ENCODE assay signal across 8 mouse cellular contexts in genomic region chr9:57560861-57561710, GRCm38 (mm10). TPM values are rescaled to one million over a fixed set of nuclear protein-coding genes. Genes with fewer than 3 reads are reported as not detected.
DNase-seq lines count a peak whose midpoint lies in the region; ATAC-seq and TF ChIP-seq lines count a peak whose summit lies in the region.

Scamp2 (plus strand) TSS chr9:57560943.

- peak; percentile 52 for TF ChIP-seq CTCF in midbrain, postnatal 0 days (IDR thresholded peaks at IDR 0.05)

- no peaks in the 10 kb centered on the region for H3K27me3 ChIP-seq in embryonic facial prominence, embryonic 14.5 days (replicated peaks; ENCODE audit: control insufficient read depth, insufficient read depth, low read length)
- no peaks in the 10 kb centered on the region for H3K27me3 ChIP-seq in limb, embryonic 14.5 days (ENCODE audit: control insufficient read depth, insufficient read depth, low read length)
- H3K27me3 ChIP-seq in midbrain, postnatal 0 days (ENCODE audit: insufficient read depth, low read length): no peaks in the 10 kb centered on the region

- peak within 1 kb of the TSS; percentile 71 for H3K4me2 ChIP-seq in embryonic facial prominence, embryonic 14.5 days (ENCODE audit: low read depth, low read length)
- H3K4me2 ChIP-seq in limb, embryonic 14.5 days (replicated peaks; ENCODE audit: low read depth, low read length, severe bottlenecking): peak within 1 kb of the TSS; percentile 87
- peak within 1 kb of the TSS; percentile 84 for H3K4me2 ChIP-seq in midbrain, postnatal 0 days (ENCODE audit: low read depth, low read length, poor library complexity, severe bottlenecking)

- no peaks in the 10 kb centered on the region for H3K9me3 ChIP-seq in embryonic facial prominence, embryonic 14.5 days (ENCODE audit: control insufficient read depth, low read length)
- no peaks in the 10 kb centered on the region for H3K9me3 ChIP-seq in limb, embryonic 14.5 days (ENCODE audit: control insufficient read depth, low read length)
- H3K9me3 ChIP-seq in midbrain, postnatal 0 days (ENCODE audit: low read length): no peaks in the 10 kb centered on the region

- peak within 1 kb of the TSS; percentile 63 for H3K4me3 ChIP-seq in embryonic facial prominence, embryonic 14.5 days (ENCODE audit: low read depth, low read length)
- peak within 1 kb of the TSS; percentile 69 for H3K4me3 ChIP-seq in limb, embryonic 14.5 days (replicated peaks; ENCODE audit: low read length)
- peak within 1 kb of the TSS; percentile 45 for H3K4me3 ChIP-seq in midbrain, postnatal 0 days (ENCODE audit: low read depth, low read length)

- H3K36me3 ChIP-seq in embryonic facial prominence, embryonic 14.5 days (ENCODE audit: control insufficient read depth, insufficient read depth, low read length): no peaks in the 10 kb centered on the region
- H3K36me3 ChIP-seq in limb, embryonic 14.5 days (ENCODE audit: control insufficient read depth, insufficient read depth, low read length): no peaks in the 10 kb centered on the region
- H3K36me3 ChIP-seq in midbrain, postnatal 0 days (ENCODE audit: insufficient read depth, low read length): no peaks in the 10 kb centered on the region

- peak; percentile 52; the same call in 1 of the 2 replicates for TF ChIP-seq POLR2A in limb, embryonic 14.5 days (IDR thresholded peaks at IDR 0.05; ENCODE audit: borderline replicate concordance, extremely low read depth, insufficient read depth, insufficient read length)

- peak; percentile 99 for ATAC-seq in embryonic facial prominence, embryonic 14.5 days (ENCODE audit: low read depth)
- peak; percentile 99 for ATAC-seq in limb, embryonic 14.5 days (ENCODE audit: low FRiP score, low read depth)
- peak; percentile 99 for ATAC-seq in midbrain, postnatal 0 days (ENCODE audit: low FRiP score)

- 2% methylated on average over 36 of the region's 37 CpGs for WGBS in embryonic facial prominence, embryonic 14.5 days
- WGBS in limb, embryonic 14.5 days: 1% methylated on average over 37 of the region's 37 CpGs
- WGBS in midbrain, postnatal 0 days: 1% methylated on average over 37 of the region's 37 CpGs

- peak within 1 kb of the TSS; percentile 63; the same call in 1 of the 2 replicates for H3K27ac ChIP-seq in embryonic facial prominence, embryonic 14.5 days (replicated peaks; ENCODE audit: low read depth, low read length)
- peak within 1 kb of the TSS; percentile 63; the same call in 1 of the 2 replicates for H3K27ac ChIP-seq in limb, embryonic 14.5 days (replicated peaks; ENCODE audit: low read depth, low read length)
- peak within 1 kb of the TSS; percentile 83 for H3K27ac ChIP-seq in midbrain, postnatal 0 days (ENCODE audit: low read depth, low read length)

- peak; percentile 94 for DNase-seq in 3T3-L1 (ENCODE audit: low read depth, low spot score)
- peak; percentile 66 to 85 for DNase-seq in adrenal gland, postnatal 4 days (ENCODE audit: low spot score in 2 of 2)
- peak; percentile 96 for DNase-seq in embryonic facial prominence, embryonic 14.5 days (ENCODE audit: low spot score)
- peak; percentile 94 for DNase-seq in heart, adult 8-10 months (ENCODE audit: low spot score)
- peak; percentile 97 for DNase-seq in kidney, adult 9 months
- peak; percentile 95 for DNase-seq in limb, embryonic 14.5 days (ENCODE audit: low spot score)
- peak; percentile 96 for DNase-seq in midbrain, postnatal 0 days (ENCODE audit: low spot score)
- peak; percentile 82 to 86 for DNase-seq in spleen, postnatal 14 days (ENCODE audit: low spot score in 2 of 2)

- peaks cover 29% of the 10 kb centered on the region for H3K4me1 ChIP-seq in embryonic facial prominence, embryonic 14.5 days (ENCODE audit: control insufficient read depth, insufficient read depth, low read length)
- H3K4me1 ChIP-seq in limb, embryonic 14.5 days (ENCODE audit: control insufficient read depth, insufficient read depth, low read length): peaks cover 19% of the 10 kb centered on the region
- H3K4me1 ChIP-seq in midbrain, postnatal 0 days (ENCODE audit: insufficient read depth, low read length): peaks cover 16% of the 10 kb centered on the region; the same call in 1 of the 2 replicates

- peak within 1 kb of the TSS; percentile 74 for H3K9ac ChIP-seq in embryonic facial prominence, embryonic 14.5 days (ENCODE audit: low read depth, low read length)
- H3K9ac ChIP-seq in limb, embryonic 14.5 days (ENCODE audit: low read depth, low read length, severe bottlenecking): peak within 1 kb of the TSS; percentile 66
- peak within 1 kb of the TSS; percentile 45 for H3K9ac ChIP-seq in midbrain, postnatal 0 days (replicated peaks; ENCODE audit: low read length, poor library complexity, severe bottlenecking)

RNA-seq across cellular contexts. Expression of gene Scamp2, which starts in this region (rescaled TPM):
- 10 to 100 TPM; 63.4 to 72.2 TPM for total RNA-seq in adrenal gland, postnatal 4 days (2021)
- 79.4 and 81.4 TPM in 2 replicates for polyA plus RNA-seq in embryonic facial prominence, embryonic 14.5 days (2014; fragmentation: Nextera tagmentation; extraction: Ambion mirVana)
- total RNA-seq in heart, adult 8-10 months (2022): 10 to 100 TPM; 25.0 to 31.1 (median 25.3) TPM
- 75.3 and 99.2 TPM in 2 replicates for polyA plus RNA-seq in limb, embryonic 14.5 days (2012; rRNA removed)
- polyA plus RNA-seq in limb, embryonic 14.5 days (2014; fragmentation: Nextera tagmentation; extraction: Ambion mirVana): 81.7 and 82.5 TPM in 2 replicates
- 34.5 and 47.4 TPM in 2 replicates for total RNA-seq in midbrain, postnatal 0 days (2014; rRNA removed)
- 41.1 and 41.2 TPM in 2 replicates for polyA plus RNA-seq in midbrain, postnatal 0 days (2015; fragmentation: Nextera tagmentation; extraction: Ambion mirVana)

Comparison
In these comparisons a context has a peak if more than half of its experiments do, and no peak if none do; other contexts are left out.
1. Peak in every context shown above with its lines: DNase-seq, ATAC-seq, H3K4me3 ChIP-seq and H3K27ac ChIP-seq.